Mouse (Mus musculus) forebrain, embryonic 13.5 days (tissue): ENCODE data around the gene Crygd. TPM values are rescaled to one million over a fixed set of nuclear protein-coding genes. Genes with fewer than 3 reads are reported as not detected.
A peak's percentile ranks its signal among the peaks of the same experiment; 100 is the strongest.

Experiments used
- ATAC-seq: fragments of 200-750 bp; cut with Nextera tagmentation; 2 replicates; pipeline ENCODE4 v1.8.0; 2017
- H3K27ac ChIP-seq: fragments of 300-500 bp; sonication (generic); 2 replicates; pipeline ENCODE4 v1.5.1; 2015; ENCODE audit warnings: inconsistent platforms, mild to moderate bottlenecking, moderate library complexity
- H3K27me3 ChIP-seq: fragments of 300-500 bp; sonication (generic); 2 replicates; pipeline ENCODE4 v1.6.1; 2015; ENCODE audit warnings: mild to moderate bottlenecking, inconsistent platforms
- H3K36me3 ChIP-seq: fragments of 300-500 bp; sonication (generic); 2 replicates; pipeline ENCODE4 v1.6.1; 2015; ENCODE audit warnings: mild to moderate bottlenecking, inconsistent platforms; ENCODE audit not compliant: poor library complexity, severe bottlenecking
- H3K4me1 ChIP-seq: fragments of 300-500 bp; sonication (generic); 2 replicates; pipeline ENCODE4 v1.6.1; 2015; ENCODE audit warnings: inconsistent platforms
- H3K4me2 ChIP-seq: fragments of 300-500 bp; sonication (generic); 2 replicates; pipeline ENCODE4 v1.6.1; 2015; ENCODE audit warnings: inconsistent platforms, mild to moderate bottlenecking, moderate library complexity
- H3K4me3 ChIP-seq: fragments of 300-500 bp; sonication (generic); 2 replicates; pipeline ENCODE4 v1.5.1; 2015; ENCODE audit warnings: mild to moderate bottlenecking, inconsistent platforms
- H3K9ac ChIP-seq: fragments of 300-500 bp; sonication (generic); 2 replicates; pipeline ENCODE4 v1.6.1; 2015; ENCODE audit warnings: mild to moderate bottlenecking, inconsistent platforms
- H3K9me3 ChIP-seq: fragments of 300-500 bp; sonication (generic); replicated peaks from 2 replicates; pipeline ENCODE4 v1.6.1; 2016; ENCODE audit warnings: inconsistent platforms
- WGBS: fragments of 180-500 bp; shearing (Covaris S2); methylation state at CpG from one replicate; pipeline ENCODE4 v1.1.7; 2015; 5-methylcytosine and 5-hydroxymethylcytosine counted together
- polyA plus RNA-seq: library from polyadenylated mRNA; unstranded; fragments of >200 nt; fragmentation: Nextera tagmentation; extraction: Ambion mirVana; gene quantifications from 2 replicates; pipeline ENCODE4 v1.2.1, GENCODE M21; 2015

Gene Crygd
- not detected in 2 replicates for polyA plus RNA-seq

- no peaks in the 10 kb centered on the region for H3K4me1 ChIP-seq
- no peak within 1 kb of the TSS for H3K4me3 ChIP-seq
- H3K4me2 ChIP-seq, result no peak within 1 kb of the TSS
- WGBS, result 34% methylated on average over 8 of the region's 8 CpGs
- no peaks in the 10 kb centered on the region for H3K27me3 ChIP-seq
- no peaks in the 10 kb centered on the region for H3K36me3 ChIP-seq
- H3K9me3 ChIP-seq, result no peaks in the 10 kb centered on the region
- peak; percentile 33; the same call in 1 of the 2 replicates for ATAC-seq
- no peak within 1 kb of the TSS for H3K27ac ChIP-seq
- no peak within 1 kb of the TSS for H3K9ac ChIP-seq
Measured at GRCm38 (mm10) chr1:65063352-65063751, at the start of gene Crygd. Gene Crygd (minus strand): TSS chr1:65063452.

- Histone ChIP-seq H3K27me3 (no peaks in the 10 kb centered on the region), H3K4me2 (no peak overlapping the region), H3K4me3 (no peak overlapping the region), H3K27ac (no peak overlapping the region), H3K36me3 (no peaks in the 10 kb centered on the region), H3K9me3 (no peaks in the 10 kb centered on the region), H3K9ac (no peak overlapping the region), H3K4me1 (no peaks in the 10 kb centered on the region)
- no peak for ATAC-seq
- 73% methylated on average over 14 of the region's 14 CpGs for whole genome bisulfite sequencing
Measured at GRCm38 (mm10) chr1:65112807-65113196, 49.5 kb upstream of the Crygd start.

- 16% methylated on average over 8 of the region's 8 CpGs for WGBS
- H3K4me2 ChIP-seq, result peak overlapping the region; percentile 10; the same call in 1 of the 2 replicates
Measured at GRCm38 (mm10) chr1:65112031-65112806, 49.0 kb upstream of the Crygd start.

GRCm38 (mm10) chr1:65109756-65110435, 46.6 kb upstream of the Crygd start:
- no peak overlapping the region for H3K4me3 ChIP-seq
- no peak overlapping the region for H3K4me2 ChIP-seq
- H3K27me3 ChIP-seq, result no peaks in the 10 kb centered on the region
- no peaks in the 10 kb centered on the region for H3K36me3 ChIP-seq
- ATAC-seq, result no peak
- WGBS, result 83% methylated on average over 25 of the region's 25 CpGs
- H3K9ac ChIP-seq, result no peak overlapping the region
- H3K9me3 ChIP-seq, result no peaks in the 10 kb centered on the region
- H3K4me1 ChIP-seq, result no peaks in the 10 kb centered on the region
- no peak overlapping the region for H3K27ac ChIP-seq

More at GRCm38 (mm10) chr1:65112031-65112806, 49.0 kb upstream of the Crygd start:
- Histone ChIP-seq H3K9ac (no peak overlapping the region), H3K27ac (no peak overlapping the region), H3K36me3 (no peaks in the 10 kb centered on the region), H3K27me3 (no peaks in the 10 kb centered on the region), H3K9me3 (no peaks in the 10 kb centered on the region), H3K4me1 (no peaks in the 10 kb centered on the region), H3K4me3 (no peak overlapping the region)
- peak; percentile 82 for ATAC-seq

GRCm38 (mm10) chr1:65109196-65109595, 45.9 kb upstream of the Crygd start:
- WGBS, result 88% methylated on average over 8 of the region's 8 CpGs
- no peaks in the 10 kb centered on the region for H3K9me3 ChIP-seq
- H3K4me3 ChIP-seq, result no peak overlapping the region
- no peaks in the 10 kb centered on the region for H3K27me3 ChIP-seq
- no peak overlapping the region for H3K27ac ChIP-seq
- H3K9ac ChIP-seq, result no peak overlapping the region
- no peak for ATAC-seq
- no peaks in the 10 kb centered on the region for H3K4me1 ChIP-seq
- no peak overlapping the region for H3K4me2 ChIP-seq
- no peaks in the 10 kb centered on the region for H3K36me3 ChIP-seq

- Histone ChIP-seq H3K36me3 (no peaks in the 10 kb centered on the region), H3K4me1 (no peaks in the 10 kb centered on the region), H3K4me3 (no peak overlapping the region), H3K27ac (no peak overlapping the region), H3K9ac (no peak overlapping the region), H3K27me3 (no peaks in the 10 kb centered on the region), H3K4me2 (no peak overlapping the region), H3K9me3 (no peaks in the 10 kb centered on the region)
- ATAC-seq, result no peak
- WGBS, result 90% methylated on average over 10 of the region's 10 CpGs
Measured at GRCm38 (mm10) chr1:65107654-65108279, 44.5 kb upstream of the Crygd start.

- no peak within 1 kb of the TSS for H3K4me2 ChIP-seq
- no peak within 1 kb of the TSS for H3K9ac ChIP-seq
- no peaks in the 10 kb centered on the region for H3K4me1 ChIP-seq
- no peaks in the 10 kb centered on the region for H3K27me3 ChIP-seq
- no peak within 1 kb of the TSS for H3K4me3 ChIP-seq
- H3K27ac ChIP-seq, result no peak within 1 kb of the TSS
- no peaks in the 10 kb centered on the region for H3K9me3 ChIP-seq
- 89% methylated on average over 11 of the region's 11 CpGs for WGBS
- no peak for ATAC-seq
- H3K36me3 ChIP-seq, result no peaks in the 10 kb centered on the region
Measured at GRCm38 (mm10) chr1:65103273-65103672, 40.0 kb upstream of the Crygd start, which contains the start of gene Cryga. Gene Cryga (minus strand): TSS chr1:65103373.

- Histone ChIP-seq H3K9ac (no peak overlapping the region), H3K4me1 (no peaks in the 10 kb centered on the region), H3K4me2 (no peak overlapping the region), H3K27ac (no peak overlapping the region), H3K9me3 (no peaks in the 10 kb centered on the region), H3K4me3 (no peak overlapping the region), H3K36me3 (no peaks in the 10 kb centered on the region), H3K27me3 (no peaks in the 10 kb centered on the region)
- ATAC-seq, result no peak
- 80% methylated on average over 3 of the region's 3 CpGs for WGBS
Measured at GRCm38 (mm10) chr1:65096953-65097352, 33.7 kb upstream of the Crygd start.

- Histone ChIP-seq H3K4me2 (no peak overlapping the region), H3K4me3 (no peak overlapping the region), H3K9ac (no peak overlapping the region), H3K27ac (no peak overlapping the region), H3K27me3 (no peaks in the 10 kb centered on the region), H3K9me3 (no peaks in the 10 kb centered on the region), H3K4me1 (no peaks in the 10 kb centered on the region), H3K36me3 (no peaks in the 10 kb centered on the region)
- WGBS, result 90% methylated on average over 3 of the region's 3 CpGs
- ATAC-seq, result no peak
Measured at GRCm38 (mm10) chr1:65091566-65091965, 28.3 kb upstream of the Crygd start.

GRCm38 (mm10) chr1:65090370-65090769, 27.1 kb upstream of the Crygd start:
- Histone ChIP-seq H3K9ac (no peak overlapping the region), H3K4me2 (no peak overlapping the region), H3K27me3 (no peaks in the 10 kb centered on the region), H3K9me3 (no peaks in the 10 kb centered on the region), H3K36me3 (no peaks in the 10 kb centered on the region), H3K4me1 (no peaks in the 10 kb centered on the region), H3K27ac (no peak overlapping the region), H3K4me3 (no peak overlapping the region)
- WGBS, result 80% methylated on average over 2 of the region's 2 CpGs
- ATAC-seq, result no peak

GRCm38 (mm10) chr1:65088567-65089356, 25.5 kb upstream of the Crygd start:
- Histone ChIP-seq H3K4me1 (no peaks in the 10 kb centered on the region), H3K4me2 (no peak overlapping the region), H3K27ac (no peak overlapping the region), H3K27me3 (no peaks in the 10 kb centered on the region), H3K9ac (no peak overlapping the region), H3K9me3 (no peaks in the 10 kb centered on the region), H3K4me3 (no peak overlapping the region), H3K36me3 (no peaks in the 10 kb centered on the region)
- 80% methylated on average over 6 of the region's 6 CpGs for WGBS
- no peak for ATAC-seq
